Mouse (Mus musculus) brown adipose tissue, adult 24 weeks (tissue): Measurements from ENCODE around the gene Atf3. TPM values are rescaled to one million over a fixed set of nuclear protein-coding genes. Genes with fewer than 3 reads are reported as not detected.

Experiments used
- H3K27ac ChIP-seq: fragments of 200-500 bp; replicated peaks from 2 replicates; pipeline ENCODE4 v1.5.1; 2012; ENCODE audit warnings: low read depth, mild to moderate bottlenecking, low read length
- H3K4me1 ChIP-seq: fragments of 200-500 bp; 2 replicates; pipeline ENCODE4 v1.6.1; 2012; ENCODE audit warnings: low read length, mixed read lengths; ENCODE audit not compliant: control insufficient read depth, insufficient read depth, insufficient read length
- H3K4me3 ChIP-seq: fragments of 200-500 bp; 2 replicates; pipeline ENCODE4 v1.5.1; 2012; ENCODE audit warnings: low read depth, mild to moderate bottlenecking, low read length, moderate library complexity; ENCODE audit not compliant: insufficient read depth
- polyA plus RNA-seq: library from polyadenylated mRNA; stranded (reverse); fragments of >200 nt; gene quantifications from 2 replicates; pipeline ENCODE4 v1.2.4, GENCODE M21; 2012; ENCODE audit not compliant: missing spikeins, insufficient read depth, insufficient read length

Atf3 gene
- polyA plus RNA-seq, 1 experiment = 22.2 TPM

- no peaks in the 10 kb centered on the region for H3K4me1 ChIP-seq
- no peak overlapping the region for H3K27ac ChIP-seq
- no peak overlapping the region for H3K4me3 ChIP-seq
Observed at GRCm38 (mm10) chr1:191124288-191124687, 93.6 kb downstream of the Atf3 start.

- H3K27ac ChIP-seq = no peak overlapping the region
- no peaks in the 10 kb centered on the region for H3K4me1 ChIP-seq
- H3K4me3 ChIP-seq = no peak overlapping the region
Observed at GRCm38 (mm10) chr1:191123696-191124095, 94.1 kb downstream of the Atf3 start.

GRCm38 (mm10) chr1:191122744-191123143 is 95.1 kb downstream of the Atf3 start:
- Histone ChIP-seq H3K4me3 (no peak overlapping the region), H3K27ac (peak overlapping the region; percentile 35), H3K4me1 (no peaks in the 10 kb centered on the region)

Other genes starting within 250 kb of the Atf3 start
- not detected in 2 replicates for gene Vash2, start 238.7 kb downstream of the Atf3 start, polyA plus RNA-seq
- gene Flvcr1, start 191.9 kb downstream of the Atf3 start, polyA plus RNA-seq = 4.1 and 4.6 TPM in 2 replicates
- gene Spata45, start 181.4 kb downstream of the Atf3 start, polyA plus RNA-seq = not detected in 2 replicates
- gene Tatdn3, start 155.1 kb downstream of the Atf3 start, polyA plus RNA-seq = 18.4 and 34.6 TPM in 2 replicates
- gene Nsl1, start 155.0 kb downstream of the Atf3 start, polyA plus RNA-seq = 0.28 and 0.79 TPM in 2 replicates
- gene Batf3, start 120.2 kb downstream of the Atf3 start, polyA plus RNA-seq = 1.3 and 1.4 TPM in 2 replicates
- not detected in 2 replicates for gene Fam71a, start 53.2 kb downstream of the Atf3 start, polyA plus RNA-seq
- gene Nenf, start 100.2 kb upstream of the Atf3 start, polyA plus RNA-seq = 88.0 and 96.2 TPM in 2 replicates
- 1.8 and 2.3 TPM in 2 replicates for gene Tmem206, start 107.9 kb upstream of the Atf3 start, polyA plus RNA-seq
- 895 and 923 TPM in 2 replicates for gene Ppp2r5a, start 185.2 kb upstream of the Atf3 start, polyA plus RNA-seq